ENCODE assay signal across 27 mouse cellular contexts in the genomic region with DNA sequence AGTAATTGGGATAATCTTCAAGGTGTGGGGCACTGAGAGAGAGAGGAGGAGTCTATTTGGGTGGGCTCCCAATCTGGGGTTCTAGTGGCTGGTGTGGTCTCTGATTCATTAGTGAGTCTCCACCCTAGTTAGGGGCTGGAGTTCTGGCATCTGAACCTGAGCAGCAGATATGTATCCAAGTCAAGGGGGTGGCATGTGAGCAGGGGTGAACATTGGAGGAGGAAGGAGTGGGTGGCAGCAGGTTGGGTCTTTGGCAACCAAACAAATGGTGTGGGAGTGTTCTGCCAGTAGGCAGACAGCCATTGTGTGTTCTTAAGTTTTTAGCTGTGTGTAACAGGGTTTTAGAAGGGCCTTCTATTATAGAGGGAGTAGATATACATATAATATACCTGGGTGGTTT.
DNase-seq lines count a peak whose midpoint lies in the region; ATAC-seq and TF ChIP-seq lines count a peak whose summit lies in the region.
"Had no signal": no experiment of that assay in that cellular context is flagged by ENCODE, and none has a peak within 500 bp of the region (broad histone marks: within the 10 kb centered on the region; RNA-seq: fewer than 3 reads in every experiment).

No protein-coding gene starts in this region.

- no peaks in the 10 kb centered on the region for H3K9me3 ChIP-seq in midbrain, embryonic 11.5 days (ENCODE audit: control insufficient read depth, low read length)
- no peaks in the 10 kb centered on the region for H3K9me3 ChIP-seq in midbrain, postnatal 0 days (ENCODE audit: low read length)
- H3K9me3 ChIP-seq: forebrain, embryonic 10.5 days; forebrain, embryonic 13.5 days; G1E; heart, embryonic 10.5 days; heart, embryonic 13.5 days; hindbrain, embryonic 13.5 days had no signal

- H3K27me3 ChIP-seq in midbrain, embryonic 11.5 days (ENCODE audit: control insufficient read depth, insufficient read depth, low read length): no peaks in the 10 kb centered on the region
- no peaks in the 10 kb centered on the region for H3K27me3 ChIP-seq in midbrain, postnatal 0 days (ENCODE audit: insufficient read depth, low read length)
- H3K27me3 ChIP-seq: CH12.LX; forebrain, embryonic 13.5 days; heart, embryonic 13.5 days; hindbrain, embryonic 13.5 days; Patski had no signal

- peak; percentile 12 to 18 for DNase-seq in cerebellum, postnatal 14 days
- no peak for DNase-seq in cerebellum, adult 18-20 months
- peak; percentile 26 to 57 for DNase-seq in layer of hippocampus, adult 18-20 months (ENCODE audit: low spot score in 2 of 2)
- DNase-seq in layer of hippocampus, postnatal 14 days (ENCODE audit: low spot score in 2 of 2): no peak
- peak; percentile 56 for DNase-seq in midbrain, embryonic 11.5 days (ENCODE audit: low spot score, missing footprints)
- DNase-seq in midbrain, postnatal 0 days (ENCODE audit: low spot score): no peak
- peak; percentile 58 for DNase-seq in layer of hippocampus, adult 9-11 months
- no peak for DNase-seq in adrenal gland, postnatal 36 days
- DNase-seq: adrenal gland, postnatal 10 days; B cell, adult 2 months; cerebellum, adult 11-12 months; cerebellum, adult 9-10 months; gastrocnemius, postnatal 10 days; gastrocnemius, postnatal 36 days; heart, adult 2 months; heart, postnatal 14 days; heart, postnatal 4 days had no signal

- no peak overlapping the region for H3K27ac ChIP-seq in midbrain, embryonic 11.5 days (ENCODE audit: low read depth, low read length)
- no peak overlapping the region for H3K27ac ChIP-seq in midbrain, postnatal 0 days (ENCODE audit: low read depth, low read length)
- H3K27ac ChIP-seq: forebrain, embryonic 10.5 days; forebrain, embryonic 13.5 days; heart, adult 2 months; heart, embryonic 10.5 days; heart, embryonic 13.5 days; hindbrain, embryonic 13.5 days had no signal

- no peak overlapping the region for H3K4me2 ChIP-seq in midbrain, embryonic 11.5 days
- H3K4me2 ChIP-seq in midbrain, postnatal 0 days (ENCODE audit: low read depth, low read length, poor library complexity, severe bottlenecking): no peak overlapping the region
- H3K4me2 ChIP-seq: forebrain, embryonic 13.5 days; heart, embryonic 13.5 days; hindbrain, embryonic 13.5 days had no signal

- no peak for ATAC-seq in midbrain, embryonic 11.5 days (ENCODE audit: low FRiP score)
- no peak for ATAC-seq in midbrain, postnatal 0 days (ENCODE audit: low FRiP score)
- ATAC-seq: forebrain, embryonic 13.5 days; forebrain, embryonic 16.5 days; hindbrain, embryonic 16.5 days; Patski had no signal

- no peaks in the 10 kb centered on the region for H3K4me1 ChIP-seq in midbrain, embryonic 11.5 days (ENCODE audit: control insufficient read depth, insufficient read depth, low read length)
- H3K4me1 ChIP-seq in midbrain, postnatal 0 days (ENCODE audit: insufficient read depth, low read length): no peaks in the 10 kb centered on the region
- H3K4me1 ChIP-seq: forebrain, embryonic 10.5 days; forebrain, embryonic 13.5 days; heart, embryonic 10.5 days; heart, embryonic 13.5 days; hindbrain, embryonic 13.5 days had no signal

- TF ChIP-seq CTCF in midbrain, postnatal 0 days (IDR thresholded peaks at IDR 0.05): no peak

- no peak overlapping the region for H3K9ac ChIP-seq in midbrain, embryonic 11.5 days (ENCODE audit: low read length)
- H3K9ac ChIP-seq in midbrain, postnatal 0 days (replicated peaks; ENCODE audit: low read length, poor library complexity, severe bottlenecking): no peak overlapping the region
- H3K9ac ChIP-seq: forebrain, embryonic 13.5 days; heart, embryonic 13.5 days; hindbrain, embryonic 13.5 days had no signal

- H3K4me3 ChIP-seq in midbrain, embryonic 11.5 days (ENCODE audit: low read depth, low read length): no peak overlapping the region
- no peak overlapping the region for H3K4me3 ChIP-seq in midbrain, postnatal 0 days (ENCODE audit: low read depth, low read length)
- H3K4me3 ChIP-seq: forebrain, embryonic 10.5 days; forebrain, embryonic 13.5 days; heart, adult 2 months; heart, embryonic 10.5 days; heart, embryonic 13.5 days; hindbrain, embryonic 13.5 days had no signal

- no peaks in the 10 kb centered on the region for H3K36me3 ChIP-seq in midbrain, embryonic 11.5 days (ENCODE audit: control insufficient read depth, insufficient read depth, low read length)
- H3K36me3 ChIP-seq in midbrain, postnatal 0 days (ENCODE audit: insufficient read depth, low read length): no peaks in the 10 kb centered on the region
- H3K36me3 ChIP-seq: forebrain, embryonic 10.5 days; G1E; heart, embryonic 10.5 days; heart, embryonic 13.5 days; hindbrain, embryonic 13.5 days had no signal

Comparison
In these comparisons a context has a peak if more than half of its experiments do, and no peak if none do; other contexts are left out.
1. DNase-seq: peak in cerebellum, postnatal 14 days (2 of 2), layer of hippocampus, adult 18-20 months (2 of 2), midbrain, embryonic 11.5 days (single experiment) and layer of hippocampus, adult 9-11 months (single experiment); none in cerebellum, adult 18-20 months (0 of 2), layer of hippocampus, postnatal 14 days (0 of 2), midbrain, postnatal 0 days (single experiment) and adrenal gland, postnatal 36 days (0 of 2).